Mouse (Mus musculus) thymus, adult 2 months (tissue): ENCODE results near the gene Aurkb. TPM values are rescaled to one million over a fixed set of nuclear protein-coding genes. Genes with fewer than 3 reads are reported as not detected.

Experiments
- DNase-seq: peaks from one replicate; pipeline ENCODE4 v3.0.0; 2021
- H3K27ac ChIP-seq: fragments of 200-500 bp; 2 replicates; pipeline ENCODE4 v1.5.1; 2012; ENCODE audit warnings: low read length, control low read depth; ENCODE audit not compliant: control insufficient read depth, insufficient read depth
- H3K27me3 ChIP-seq: fragments of 200-500 bp; 2 replicates; pipeline ENCODE4 v1.6.1; 2012; ENCODE audit warnings: mild to moderate bottlenecking, low read length, moderate library complexity, mixed read lengths; ENCODE audit not compliant: control insufficient read depth, insufficient read depth
- H3K36me3 ChIP-seq: fragments of 200-500 bp; 2 replicates; pipeline ENCODE4 v1.6.1; 2012; ENCODE audit warnings: mild to moderate bottlenecking, low read length, moderate library complexity; ENCODE audit not compliant: control insufficient read depth, insufficient read depth
- H3K4me1 ChIP-seq: fragments of 200-500 bp; replicated peaks from 2 replicates; pipeline ENCODE4 v1.6.1; 2012; ENCODE audit warnings: low read length; ENCODE audit not compliant: control insufficient read depth, insufficient read depth
- H3K4me3 ChIP-seq: fragments of 200-500 bp; 2 replicates; pipeline ENCODE4 v1.5.1; 2012; ENCODE audit warnings: mild to moderate bottlenecking, low read length, control low read depth, moderate library complexity; ENCODE audit not compliant: control insufficient read depth, insufficient read depth
- CTCF ChIP-seq: fragments of 200-500 bp; IDR thresholded peaks from 2 replicates; pipeline ENCODE4 v1.5.1; 2012; ENCODE audit warnings: mild to moderate bottlenecking, control low read depth, low read length, moderate library complexity, borderline replicate concordance; ENCODE audit not compliant: control insufficient read depth, poor library complexity, insufficient read depth; ENCODE audit errors: extremely low read depth
- POLR2A ChIP-seq: fragments of 200-500 bp; IDR thresholded peaks from 2 replicates; pipeline ENCODE4 v1.6.1; 2012; ENCODE audit warnings: mild to moderate bottlenecking, low read length, control low read depth, moderate library complexity; ENCODE audit not compliant: control insufficient read depth, poor library complexity, insufficient read depth; ENCODE audit errors: extremely low read depth
- WGBS: fragments of 180-500 bp; shearing (Covaris S2); methylation state at CpG from one replicate; pipeline ENCODE4 v1.1.7; 2018; 5-methylcytosine and 5-hydroxymethylcytosine counted together
- polyA plus RNA-seq: library from polyadenylated mRNA; depleted of rRNA; stranded (reverse); fragments of >200 nt; gene quantifications from 2 replicates; pipeline ENCODE4 v1.2.3, GENCODE M21; 2012

The Aurkb gene
- polyA plus RNA-seq, 1 experiment, result 192 TPM

- Histone ChIP-seq H3K4me3 (no peak overlapping the region), H3K27ac (no peak overlapping the region), H3K27me3 (no peaks in the 10 kb centered on the region), H3K36me3 (no peaks in the 10 kb centered on the region), H3K4me1 (peaks cover 4% of the 10 kb centered on the region; the same call in 1 of the 2 replicates)
- no peak for DNase-seq
- whole genome bisulfite sequencing, result 88% methylated on average over 15 of the region's 15 CpGs
- TF ChIP-seq CTCF (no peak), POLR2A (no peak)
Measured at GRCm38 (mm10) chr11:69080102-69080854, 34.8 kb downstream of the Aurkb start.

GRCm38 (mm10) chr11:69080855-69081222, 35.4 kb downstream of the Aurkb start:
- no peaks in the 10 kb centered on the region for H3K27me3 ChIP-seq
- DNase-seq, result no peak
- WGBS, result 93% methylated on average over 8 of the region's 8 CpGs
- no peak for TF ChIP-seq CTCF
- H3K36me3 ChIP-seq, result no peaks in the 10 kb centered on the region
- H3K27ac ChIP-seq, result no peak overlapping the region
- H3K4me3 ChIP-seq, result no peak overlapping the region
- H3K4me1 ChIP-seq, result peaks cover 4% of the 10 kb centered on the region; the same call in 1 of the 2 replicates

- DNase-seq, result no peak
- TF ChIP-seq POLR2A (no peak), CTCF (no peak)
- Histone ChIP-seq H3K27ac (no peak overlapping the region), H3K4me3 (no peak overlapping the region), H3K4me1 (peaks cover 4% of the 10 kb centered on the region; the same call in 1 of the 2 replicates), H3K27me3 (no peaks in the 10 kb centered on the region), H3K36me3 (no peaks in the 10 kb centered on the region)
- WGBS, result 92% methylated on average over 7 of the region's 7 CpGs
Measured at GRCm38 (mm10) chr11:69081613-69082012, 36.2 kb downstream of the Aurkb start.

- Histone ChIP-seq H3K4me3 (no peak overlapping the region), H3K27ac (no peak overlapping the region), H3K27me3 (no peaks in the 10 kb centered on the region), H3K36me3 (peaks cover 5% of the 10 kb centered on the region), H3K4me1 (peaks cover 14% of the 10 kb centered on the region)
- no peak for TF ChIP-seq POLR2A
- TF ChIP-seq CTCF, result no peak
- WGBS, result 87% methylated on average over 6 of the region's 6 CpGs
- DNase-seq, result no peak
Measured at GRCm38 (mm10) chr11:69085608-69086007, 40.2 kb downstream of the Aurkb start.

GRCm38 (mm10) chr11:69086390-69086789, 40.9 kb downstream of the Aurkb start:
- H3K27ac ChIP-seq, result no peak overlapping the region
- TF ChIP-seq POLR2A, result no peak
- no peak for TF ChIP-seq CTCF

GRCm38 (mm10) chr11:69087082-69087481, 41.6 kb downstream of the Aurkb start:
- Histone ChIP-seq H3K27me3 (no peaks in the 10 kb centered on the region), H3K27ac (no peak overlapping the region), H3K4me3 (no peak overlapping the region), H3K4me1 (peaks cover 14% of the 10 kb centered on the region), H3K36me3 (peaks cover 5% of the 10 kb centered on the region)
- DNase-seq, result no peak
- 79% methylated on average over 4 of the region's 4 CpGs for WGBS
- TF ChIP-seq CTCF (no peak), POLR2A (no peak)

More at GRCm38 (mm10) chr11:69086390-69086789, 40.9 kb downstream of the Aurkb start:
- H3K36me3 ChIP-seq, result peaks cover 5% of the 10 kb centered on the region
- H3K4me1 ChIP-seq, result peaks cover 14% of the 10 kb centered on the region
- no peak overlapping the region for H3K4me3 ChIP-seq
- DNase-seq, result no peak
- H3K27me3 ChIP-seq, result no peaks in the 10 kb centered on the region
- 92% methylated on average over 6 of the region's 6 CpGs for WGBS
